Mouse (Mus musculus): ENCODE measurements around the gene Rpl36al. TPM values are rescaled to one million over a fixed set of nuclear protein-coding genes. Genes with fewer than 3 reads are reported as not detected.
"Not testable (repeated sequence)": the region's sequence is repeated elsewhere in the genome, so short reads cannot be mapped to it uniquely, and the experiment has no call there.

The Rpl36al gene
- polyA plus RNA-seq, 2 experiments, result 600 to 646 TPM

DNA sequence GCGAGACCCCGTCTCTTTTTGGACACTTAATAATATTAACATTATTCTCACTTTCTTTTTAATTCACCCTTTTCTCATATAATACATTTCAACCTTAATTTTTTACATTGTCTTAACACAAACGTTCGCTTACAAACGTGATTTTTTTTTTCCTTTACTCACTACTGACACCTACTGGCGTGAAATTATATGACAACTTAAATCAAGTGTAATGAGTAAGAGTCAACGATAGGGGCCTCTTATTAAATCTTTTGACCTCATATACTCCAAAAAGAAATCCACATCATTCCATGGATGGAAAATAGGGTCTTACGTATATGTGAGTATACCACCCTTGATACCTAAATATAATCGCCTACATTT lies 24.3 kb downstream of the Rpl36al start:
- TF ChIP-seq POLR2A (IDR thresholded peaks at IDR 0.05; ENCODE audit: borderline replicate concordance, extremely low read depth, insufficient read depth, insufficient read length), result no peak
- Histone ChIP-seq H3K27ac (replicated peaks; ENCODE audit: low read depth, low read length) (no peak overlapping the region; the same call in 1 of the 2 replicates), H3K27me3 (ENCODE audit: control insufficient read depth, insufficient read depth, low read length) (no peaks in the 10 kb centered on the region), H3K4me2 (replicated peaks; ENCODE audit: low read depth, low read length, severe bottlenecking) (no peak overlapping the region), H3K36me3 (ENCODE audit: control insufficient read depth, insufficient read depth, low read length) (peaks cover 27% of the 10 kb centered on the region), H3K9me3 (ENCODE audit: control insufficient read depth, low read length) (no peaks in the 10 kb centered on the region), H3K4me1 (ENCODE audit: control insufficient read depth, insufficient read depth, low read length) (0 out of 2 replicates have a peak, but pooled peaks cover 3% of the 10 kb centered on the region), H3K9ac (ENCODE audit: low read depth, low read length, severe bottlenecking) (no peak overlapping the region), H3K4me3 (replicated peaks; ENCODE audit: low read length) (peak overlapping the region; percentile 21)
- DNase-seq (ENCODE audit: low spot score), result peak; percentile 82
- no peak for ATAC-seq (ENCODE audit: low FRiP score, low read depth)
- 6% methylated on average over 9 of the region's 9 CpGs for WGBS

DNA sequence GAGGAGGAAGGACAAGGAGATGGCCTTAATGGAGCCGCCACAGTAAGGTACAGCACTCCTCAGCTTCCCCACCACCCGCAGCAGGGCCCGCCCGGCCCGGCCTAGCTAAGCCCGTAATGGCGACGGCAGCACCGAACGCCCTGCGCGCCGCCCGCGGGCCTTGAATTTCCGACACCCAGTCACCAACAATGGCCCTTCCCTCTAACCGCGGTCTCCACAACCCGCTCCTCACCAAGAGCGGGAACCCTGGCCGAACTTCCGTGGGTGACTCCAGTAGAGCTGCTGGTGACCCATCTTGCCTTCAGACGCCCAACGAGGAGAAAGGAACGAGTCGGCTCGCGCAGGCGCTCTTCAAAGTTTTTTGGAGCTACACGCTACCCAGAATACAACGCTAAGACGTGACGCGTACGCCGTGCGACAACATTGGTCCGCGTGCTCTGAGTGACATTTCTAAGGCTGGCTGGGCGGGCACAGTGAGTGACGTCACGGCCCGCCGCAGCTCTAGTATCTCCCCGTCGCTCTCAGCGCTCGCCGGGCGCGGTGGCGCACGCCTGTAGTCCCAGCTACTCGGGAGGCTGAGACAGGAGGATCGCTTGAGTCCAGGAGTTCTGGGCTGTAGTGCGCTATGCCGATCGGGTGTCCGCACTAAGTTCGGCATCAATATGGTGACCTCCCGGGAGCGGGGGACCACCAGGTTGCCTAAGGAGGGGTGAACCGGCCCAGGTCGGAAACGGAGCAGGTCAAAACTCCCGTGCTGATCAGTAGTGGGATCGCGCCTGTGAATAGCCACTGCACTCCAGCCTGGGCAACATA lies 24.9 kb downstream of the Rpl36al start, which contains the start of gene Rps29:
Rps29 (minus strand) TSS at position 422 of the 813 bp plus-strand sequence.
- peak within 1 kb of the TSS; percentile 69 for H3K4me3 ChIP-seq (replicated peaks; ENCODE audit: low read length)
- WGBS, result under 1% methylated on average over 55 of the region's 68 CpGs

DNA sequence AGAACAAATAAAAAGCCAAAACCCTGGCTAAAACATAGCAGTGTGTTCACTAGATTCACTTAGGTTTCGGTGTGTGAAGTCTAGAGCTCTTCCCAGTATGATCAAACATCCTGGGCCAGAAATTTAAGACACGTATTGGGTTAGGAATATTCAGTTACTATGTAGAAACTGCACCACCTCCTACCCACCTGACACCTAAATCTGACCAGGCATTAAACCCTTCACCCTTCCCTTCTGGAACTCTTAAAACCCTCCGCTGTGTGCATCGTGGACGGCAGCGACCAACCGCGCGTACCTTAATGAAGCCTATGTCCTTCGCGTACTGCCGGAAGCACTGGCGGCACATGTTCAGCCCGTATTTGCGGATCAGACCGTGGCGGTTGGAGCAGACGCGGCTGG lies 25.5 kb downstream of the Rpl36al start:
- H3K9me3 ChIP-seq (ENCODE audit: control insufficient read depth, low read length), result no peaks in the 10 kb centered on the region
- peak overlapping the region; percentile 94 for H3K9ac ChIP-seq (ENCODE audit: low read depth, low read length, severe bottlenecking)
- peak overlapping the region; percentile 69 for H3K4me3 ChIP-seq (replicated peaks; ENCODE audit: low read length)
- H3K36me3 ChIP-seq (ENCODE audit: control insufficient read depth, insufficient read depth, low read length), result peaks cover 27% of the 10 kb centered on the region
- peak overlapping the region; percentile 64 for H3K4me2 ChIP-seq (replicated peaks; ENCODE audit: low read depth, low read length, severe bottlenecking)
- H3K4me1 ChIP-seq (ENCODE audit: control insufficient read depth, insufficient read depth, low read length), result 0 out of 2 replicates have a peak, but pooled peaks cover 3% of the 10 kb centered on the region
- no peaks in the 10 kb centered on the region for H3K27me3 ChIP-seq (ENCODE audit: control insufficient read depth, insufficient read depth, low read length)
- peak overlapping the region; percentile 95 for H3K27ac ChIP-seq (replicated peaks; ENCODE audit: low read depth, low read length)
- no peak for TF ChIP-seq POLR2A (IDR thresholded peaks at IDR 0.05; ENCODE audit: borderline replicate concordance, extremely low read depth, insufficient read depth, insufficient read length)
- ATAC-seq (ENCODE audit: low FRiP score, low read depth) (no peak), DNase-seq (ENCODE audit: low spot score) (no peak)
- WGBS, result 1% methylated on average over 19 of the region's 19 CpGs

More for the DNA sequence above, 24.9 kb downstream of the Rpl36al start, which contains the start of gene Rps29:
- Histone ChIP-seq H3K4me2 (replicated peaks; ENCODE audit: low read depth, low read length, severe bottlenecking) (peak within 1 kb of the TSS; percentile 64), H3K9ac (ENCODE audit: low read depth, low read length, severe bottlenecking) (peak within 1 kb of the TSS; percentile 94), H3K27ac (replicated peaks; ENCODE audit: low read depth, low read length) (peak within 1 kb of the TSS; percentile 95), H3K36me3 (ENCODE audit: control insufficient read depth, insufficient read depth, low read length) (peaks cover 27% of the 10 kb centered on the region)
- H3K4me1 ChIP-seq (ENCODE audit: control insufficient read depth, insufficient read depth, low read length); H3K9me3 ChIP-seq (ENCODE audit: control insufficient read depth, low read length); H3K27me3 ChIP-seq (ENCODE audit: control insufficient read depth, insufficient read depth, low read length): not testable (repeated sequence)
- DNase-seq (ENCODE audit: low spot score), result peak; percentile 100
- peak; percentile 98 for ATAC-seq (ENCODE audit: low FRiP score, low read depth)
- peak; percentile 94; the same call in 1 of the 2 replicates for TF ChIP-seq POLR2A (IDR thresholded peaks at IDR 0.05; ENCODE audit: borderline replicate concordance, extremely low read depth, insufficient read depth, insufficient read length)

DNA sequence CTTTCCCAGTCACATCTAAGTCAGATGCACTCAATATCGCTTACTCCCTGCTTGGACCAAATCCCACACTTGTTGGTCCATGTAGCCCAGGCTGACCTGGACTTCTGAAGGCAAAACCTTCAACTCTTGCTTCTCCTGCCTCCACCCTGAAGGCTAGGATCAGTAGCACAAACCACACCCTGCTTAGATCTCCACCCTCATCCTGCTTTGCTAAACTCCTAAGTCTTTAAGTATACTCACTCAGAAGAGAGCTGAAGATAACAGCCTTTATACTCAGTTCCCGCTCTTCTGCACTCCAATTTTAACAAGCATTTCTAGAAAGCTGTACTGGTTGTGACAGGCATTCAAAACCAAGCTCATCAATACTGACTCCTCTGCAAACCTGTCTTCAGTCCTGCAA lies 26.8 kb downstream of the Rpl36al start:
- H3K36me3 ChIP-seq (ENCODE audit: control insufficient read depth, insufficient read depth, low read length), result peaks cover 27% of the 10 kb centered on the region
- H3K4me1 ChIP-seq (ENCODE audit: control insufficient read depth, insufficient read depth, low read length), result 0 out of 2 replicates have a peak, but pooled peaks cover 3% of the 10 kb centered on the region
- no peaks in the 10 kb centered on the region for H3K9me3 ChIP-seq (ENCODE audit: control insufficient read depth, low read length)
- TF ChIP-seq POLR2A (IDR thresholded peaks at IDR 0.05; ENCODE audit: borderline replicate concordance, extremely low read depth, insufficient read depth, insufficient read length), result no peak
- no peak overlapping the region for H3K27ac ChIP-seq (replicated peaks; ENCODE audit: low read depth, low read length)
- no peak overlapping the region for H3K4me2 ChIP-seq (replicated peaks; ENCODE audit: low read depth, low read length, severe bottlenecking)
- DNase-seq (ENCODE audit: low spot score) (no peak), ATAC-seq (ENCODE audit: low FRiP score, low read depth) (no peak)
- H3K27me3 ChIP-seq (ENCODE audit: control insufficient read depth, insufficient read depth, low read length), result no peaks in the 10 kb centered on the region
- H3K4me3 ChIP-seq (replicated peaks; ENCODE audit: low read length), result no peak overlapping the region
- H3K9ac ChIP-seq (ENCODE audit: low read depth, low read length, severe bottlenecking), result no peak overlapping the region
- WGBS, result 98% methylated on average over 2 of the region's 2 CpGs

DNA sequence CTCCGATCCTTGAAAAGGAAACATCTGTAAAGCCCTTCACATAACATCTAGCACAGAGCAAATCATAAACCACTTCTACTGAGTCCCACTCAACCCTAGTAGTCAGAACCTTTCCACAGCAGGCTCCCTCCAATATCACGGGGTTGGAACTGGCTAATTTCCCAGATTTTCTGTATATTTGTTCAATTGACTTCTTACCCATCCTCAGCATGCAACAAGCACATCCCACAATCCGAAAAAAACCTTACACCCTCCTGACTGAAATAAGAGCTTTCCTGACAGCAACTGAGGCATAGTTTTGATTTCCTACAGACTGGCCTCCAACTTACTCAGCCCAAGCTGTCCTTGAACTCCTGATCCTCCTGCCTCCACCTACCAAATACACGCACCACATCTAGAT lies 27.4 kb downstream of the Rpl36al start:
- TF ChIP-seq POLR2A (IDR thresholded peaks at IDR 0.05; ENCODE audit: borderline replicate concordance, extremely low read depth, insufficient read depth, insufficient read length), result no peak
- Histone ChIP-seq H3K9ac (ENCODE audit: low read depth, low read length, severe bottlenecking) (no peak overlapping the region), H3K36me3 (ENCODE audit: control insufficient read depth, insufficient read depth, low read length) (peaks cover 27% of the 10 kb centered on the region), H3K27me3 (ENCODE audit: control insufficient read depth, insufficient read depth, low read length) (no peaks in the 10 kb centered on the region), H3K4me3 (replicated peaks; ENCODE audit: low read length) (no peak overlapping the region), H3K4me2 (replicated peaks; ENCODE audit: low read depth, low read length, severe bottlenecking) (no peak overlapping the region), H3K4me1 (ENCODE audit: control insufficient read depth, insufficient read depth, low read length) (0 out of 2 replicates have a peak, but pooled peaks cover 3% of the 10 kb centered on the region), H3K27ac (replicated peaks; ENCODE audit: low read depth, low read length) (no peak overlapping the region), H3K9me3 (ENCODE audit: control insufficient read depth, low read length) (no peaks in the 10 kb centered on the region)
- no peak for ATAC-seq (ENCODE audit: low FRiP score, low read depth)
- 90% methylated on average over 4 of the region's 4 CpGs for WGBS
- no peak for DNase-seq (ENCODE audit: low spot score)
